Mouse (Mus musculus) liver, embryonic 16.5 days (tissue): Measurements from ENCODE around the gene Eif4a2. TPM values are rescaled to one million over a fixed set of nuclear protein-coding genes. Genes with fewer than 3 reads are reported as not detected.

Experiments
- ATAC-seq: fragments of 200-750 bp; cut with Nextera tagmentation; 2 replicates; pipeline ENCODE4 v1.8.0; 2017; ENCODE audit warnings: low read depth, mild to moderate bottlenecking, moderate number of reproducible peaks, moderate library complexity
- H3K27ac ChIP-seq: fragments of 300-500 bp; sonication (generic); 2 replicates; pipeline ENCODE4 v1.5.1; 2014; ENCODE audit warnings: mild to moderate bottlenecking, low read length
- H3K27me3 ChIP-seq: fragments of 300-500 bp; sonication (generic); 2 replicates; pipeline ENCODE4 v1.6.1; 2014; ENCODE audit warnings: low read depth, low read length, mixed read lengths; ENCODE audit not compliant: control insufficient read depth, insufficient read depth
- H3K36me3 ChIP-seq: fragments of 300-500 bp; sonication (generic); 2 replicates; pipeline ENCODE4 v1.6.1; 2014; ENCODE audit warnings: mild to moderate bottlenecking; ENCODE audit not compliant: control insufficient read depth, insufficient read depth
- H3K4me1 ChIP-seq: fragments of 300-500 bp; sonication (generic); 2 replicates; pipeline ENCODE4 v1.6.1; 2014; ENCODE audit warnings: low read depth, low read length, mixed read lengths; ENCODE audit not compliant: control insufficient read depth
- H3K4me2 ChIP-seq: fragments of 300-500 bp; sonication (generic); 2 replicates; pipeline ENCODE4 v1.6.1; 2014; ENCODE audit warnings: low read depth, low read length, mixed read lengths
- H3K4me3 ChIP-seq: fragments of 300-500 bp; sonication (generic); 2 replicates; pipeline ENCODE4 v1.5.1; 2014; ENCODE audit warnings: low read depth, mild to moderate bottlenecking, low read length
- H3K9ac ChIP-seq: fragments of 300-500 bp; sonication (generic); 2 replicates; pipeline ENCODE4 v1.6.1; 2014; ENCODE audit warnings: low read depth, low read length
- H3K9me3 ChIP-seq: fragments of 300-500 bp; sonication (generic); replicated peaks from 2 replicates; pipeline ENCODE4 v1.6.1; 2016; ENCODE audit warnings: low read length; ENCODE audit not compliant: control insufficient read depth
- WGBS: fragments of 180-500 bp; shearing (Covaris S2); extraction: QIAGEN DNeasy Blood & Tissue Kit; methylation state at CpG from one replicate; pipeline ENCODE4 v1.1.7; 2014; ENCODE audit not compliant: insufficient replicate concordance; 5-methylcytosine and 5-hydroxymethylcytosine counted together
- polyA plus RNA-seq: library from polyadenylated mRNA; unstranded; fragments of >200 nt; fragmentation: Nextera tagmentation; extraction: Ambion mirVana; gene quantifications from 2 replicates; pipeline ENCODE4 v1.2.1, GENCODE M21; 2015

The Eif4a2 gene
- polyA plus RNA-seq, 1 experiment from 2014 or later: 57.0 TPM

- ATAC-seq: no peak
- WGBS: 45% methylated on average over 2 of the region's 2 CpGs
- Histone ChIP-seq H3K4me3 (no peak overlapping the region), H3K4me1 (no peaks in the 10 kb centered on the region; the same call in none of the 2 replicates), H3K36me3 (no peaks in the 10 kb centered on the region), H3K27me3 (no peaks in the 10 kb centered on the region), H3K9ac (no peak overlapping the region), H3K9me3 (no peaks in the 10 kb centered on the region), H3K4me2 (no peak overlapping the region), H3K27ac (no peak overlapping the region)
Measured at GRCm38 (mm10) chr16:23148936-23149335, 41.7 kb downstream of the Eif4a2 start.

GRCm38 (mm10) chr16:23149396-23149795 is 42.2 kb downstream of the Eif4a2 start:
- no peak overlapping the region for H3K27ac ChIP-seq
- no peaks in the 10 kb centered on the region for H3K36me3 ChIP-seq
- ATAC-seq: no peak
- no peak overlapping the region for H3K4me3 ChIP-seq
- WGBS: 63% methylated on average over 8 of the region's 8 CpGs
- H3K9me3 ChIP-seq: no peaks in the 10 kb centered on the region
- no peaks in the 10 kb centered on the region for H3K4me1 ChIP-seq
- H3K27me3 ChIP-seq: no peaks in the 10 kb centered on the region
- no peak overlapping the region for H3K4me2 ChIP-seq
- H3K9ac ChIP-seq: no peak overlapping the region

GRCm38 (mm10) chr16:23151423-23151822 is 44.2 kb downstream of the Eif4a2 start:
- no peak overlapping the region for H3K27ac ChIP-seq
- no peak overlapping the region for H3K9ac ChIP-seq
- 20% methylated on average over 2 of the region's 2 CpGs for WGBS
- ATAC-seq: no peak
- no peak overlapping the region for H3K4me2 ChIP-seq
- no peaks in the 10 kb centered on the region for H3K9me3 ChIP-seq
- H3K27me3 ChIP-seq: no peaks in the 10 kb centered on the region
- H3K4me1 ChIP-seq: no peaks in the 10 kb centered on the region
- no peaks in the 10 kb centered on the region for H3K36me3 ChIP-seq
- H3K4me3 ChIP-seq: no peak overlapping the region

GRCm38 (mm10) chr16:23154261-23154660 is 47.0 kb downstream of the Eif4a2 start:
- WGBS: 65% methylated on average over 5 of the region's 5 CpGs
- no peaks in the 10 kb centered on the region for H3K36me3 ChIP-seq
- H3K4me3 ChIP-seq: no peak overlapping the region
- H3K27ac ChIP-seq: no peak overlapping the region
- no peak for ATAC-seq
- no peaks in the 10 kb centered on the region for H3K4me1 ChIP-seq
- no peaks in the 10 kb centered on the region for H3K27me3 ChIP-seq
- H3K9me3 ChIP-seq: no peaks in the 10 kb centered on the region
- no peak overlapping the region for H3K4me2 ChIP-seq
- H3K9ac ChIP-seq: no peak overlapping the region

GRCm38 (mm10) chr16:23157013-23157412 is 49.8 kb downstream of the Eif4a2 start:
- H3K27ac ChIP-seq: no peak overlapping the region
- no peak overlapping the region for H3K4me2 ChIP-seq
- no peaks in the 10 kb centered on the region for H3K4me1 ChIP-seq
- H3K9ac ChIP-seq: no peak overlapping the region
- ATAC-seq: no peak
- H3K36me3 ChIP-seq: no peaks in the 10 kb centered on the region
- 76% methylated on average over 13 of the region's 13 CpGs for WGBS
- no peak overlapping the region for H3K4me3 ChIP-seq
- no peaks in the 10 kb centered on the region for H3K27me3 ChIP-seq
- H3K9me3 ChIP-seq: no peaks in the 10 kb centered on the region

- Histone ChIP-seq H3K4me2 (no peak overlapping the region), H3K36me3 (no peaks in the 10 kb centered on the region), H3K4me1 (no peaks in the 10 kb centered on the region), H3K9ac (no peak overlapping the region), H3K27me3 (no peaks in the 10 kb centered on the region), H3K9me3 (no peaks in the 10 kb centered on the region), H3K4me3 (no peak overlapping the region), H3K27ac (no peak overlapping the region)
- WGBS: 78% methylated on average over 7 of the region's 7 CpGs
- no peak for ATAC-seq
Measured at GRCm38 (mm10) chr16:23158292-23158691, 51.0 kb downstream of the Eif4a2 start.

- no peaks in the 10 kb centered on the region for H3K4me1 ChIP-seq
- H3K27ac ChIP-seq: no peak overlapping the region
- no peak overlapping the region for H3K4me2 ChIP-seq
- no peaks in the 10 kb centered on the region for H3K9me3 ChIP-seq
- no peak overlapping the region for H3K4me3 ChIP-seq
- no peaks in the 10 kb centered on the region for H3K36me3 ChIP-seq
- 19% methylated on average over 2 of the region's 2 CpGs for WGBS
- no peaks in the 10 kb centered on the region for H3K27me3 ChIP-seq
- no peak overlapping the region for H3K9ac ChIP-seq
- ATAC-seq: no peak
Measured at GRCm38 (mm10) chr16:23158957-23159356, 51.7 kb downstream of the Eif4a2 start.

GRCm38 (mm10) chr16:23159749-23160148 is 52.5 kb downstream of the Eif4a2 start:
- Histone ChIP-seq H3K4me1 (no peaks in the 10 kb centered on the region), H3K4me2 (no peak overlapping the region), H3K27ac (no peak overlapping the region), H3K36me3 (no peaks in the 10 kb centered on the region), H3K27me3 (no peaks in the 10 kb centered on the region), H3K9ac (no peak overlapping the region), H3K9me3 (no peaks in the 10 kb centered on the region), H3K4me3 (no peak overlapping the region)
- ATAC-seq: no peak
- WGBS: 17% methylated on average over 2 of the region's 2 CpGs

- no peaks in the 10 kb centered on the region for H3K36me3 ChIP-seq
- H3K9ac ChIP-seq: no peak overlapping the region
- no peak overlapping the region for H3K27ac ChIP-seq
- ATAC-seq: no peak
- no peaks in the 10 kb centered on the region for H3K4me1 ChIP-seq
- 35% methylated on average over 3 of the region's 3 CpGs for WGBS
- no peak overlapping the region for H3K4me2 ChIP-seq
- H3K4me3 ChIP-seq: no peak overlapping the region
- H3K9me3 ChIP-seq: no peaks in the 10 kb centered on the region
- H3K27me3 ChIP-seq: no peaks in the 10 kb centered on the region
Measured at GRCm38 (mm10) chr16:23162116-23162515, 54.9 kb downstream of the Eif4a2 start.
